25 mouse cellular contexts compared by ENCODE assay signal in genomic region chr10:62703579-62703978, GRCm38 (mm10). TPM values are rescaled to one million over a fixed set of nuclear protein-coding genes. Genes with fewer than 3 reads are reported as not detected.
DNase-seq lines count a peak whose midpoint lies in the region; ATAC-seq lines count a peak whose summit lies in the region.
"Had no signal": no experiment of that assay in that cellular context is flagged by ENCODE, and none has a peak within 500 bp of the region (broad histone marks: within the 10 kb centered on the region; RNA-seq: fewer than 3 reads in every experiment).

No protein-coding gene starts in this region.

- no peaks in the 10 kb centered on the region for H3K9me3 ChIP-seq in neural tube, embryonic 15.5 days (replicated peaks)
- no peaks in the 10 kb centered on the region for H3K9me3 ChIP-seq in midbrain, embryonic 16.5 days (replicated peaks; ENCODE audit: control insufficient read depth, low read length, poor library complexity, severe bottlenecking)
- H3K9me3 ChIP-seq: embryonic facial prominence, embryonic 13.5 days; embryonic facial prominence, embryonic 15.5 days; forebrain, embryonic 10.5 days; forebrain, embryonic 12.5 days; G1E had no signal

- no peaks in the 10 kb centered on the region for H3K27me3 ChIP-seq in neural tube, embryonic 15.5 days (replicated peaks)
- H3K27me3 ChIP-seq in midbrain, embryonic 16.5 days (ENCODE audit: control insufficient read depth, insufficient read depth, low read depth, low read length): no peaks in the 10 kb centered on the region
- H3K27me3 ChIP-seq: embryonic facial prominence, embryonic 13.5 days; embryonic facial prominence, embryonic 15.5 days; forebrain, embryonic 12.5 days had no signal

- no peak for DNase-seq in frontal cortex, postnatal 36 days (ENCODE audit: low spot score in 2 of 2)
- DNase-seq in Muller cell, postnatal 12 days (ENCODE audit: inconsistent ontology term): peak; percentile 36
- DNase-seq: adrenal gland, adult 2 months; adrenal gland, postnatal 10 days; adrenal gland, postnatal 36 days; B cell, adult 2 months; cerebellum, adult 11 months; cerebellum, adult 18-20 months; cerebellum, adult 8-10 months; cerebellum, adult 9-11 months; cerebellum, postnatal 14 days; cerebellum, postnatal 36 days; embryo, embryonic 11 days had no signal

- WGBS in neural tube, embryonic 15.5 days: 81% methylated on average over 4 of the region's 4 CpGs
- 82% methylated on average over 4 of the region's 4 CpGs for WGBS in midbrain, embryonic 16.5 days

- ATAC-seq in frontal cortex, adult (ENCODE audit: low TSS enrichment): peak; percentile 64; the same call in 1 of the 2 replicates
- ATAC-seq in neural tube, embryonic 15.5 days (ENCODE audit: low FRiP score): no peak
- ATAC-seq in midbrain, embryonic 16.5 days: no peak
- ATAC-seq: CD4-positive, CD25-positive, alpha-beta regulatory T cell, adult 4 months; forebrain, embryonic 14.5 days; forebrain, embryonic 16.5 days had no signal

- H3K9ac ChIP-seq in neural tube, embryonic 15.5 days (replicated peaks): no peak overlapping the region
- H3K9ac ChIP-seq in midbrain, embryonic 16.5 days (ENCODE audit: low read depth, low read length): no peak overlapping the region
- H3K9ac ChIP-seq: embryonic facial prominence, embryonic 13.5 days; embryonic facial prominence, embryonic 15.5 days; forebrain, embryonic 12.5 days had no signal

- no peak overlapping the region for H3K27ac ChIP-seq in neural tube, embryonic 15.5 days (replicated peaks)
- H3K27ac ChIP-seq in midbrain, embryonic 16.5 days (ENCODE audit: low read length): no peak overlapping the region
- H3K27ac ChIP-seq: embryonic facial prominence, embryonic 13.5 days; embryonic facial prominence, embryonic 15.5 days; forebrain, embryonic 10.5 days; forebrain, embryonic 12.5 days had no signal

- H3K4me2 ChIP-seq in neural tube, embryonic 15.5 days: no peak overlapping the region
- no peak overlapping the region for H3K4me2 ChIP-seq in midbrain, embryonic 16.5 days (ENCODE audit: low read length)
- H3K4me2 ChIP-seq: embryonic facial prominence, embryonic 13.5 days; embryonic facial prominence, embryonic 15.5 days; forebrain, embryonic 12.5 days had no signal

- H3K4me3 ChIP-seq in neural tube, embryonic 15.5 days (replicated peaks): no peak overlapping the region
- H3K4me3 ChIP-seq in midbrain, embryonic 16.5 days (ENCODE audit: low read depth, low read length): no peak overlapping the region
- H3K4me3 ChIP-seq: embryonic facial prominence, embryonic 13.5 days; embryonic facial prominence, embryonic 15.5 days; erythroblast, embryonic 14.5 days; forebrain, embryonic 10.5 days; forebrain, embryonic 12.5 days had no signal

- no peaks in the 10 kb centered on the region for H3K36me3 ChIP-seq in neural tube, embryonic 15.5 days
- H3K36me3 ChIP-seq in midbrain, embryonic 16.5 days (ENCODE audit: control insufficient read depth, insufficient read depth, low read length): no peaks in the 10 kb centered on the region
- H3K36me3 ChIP-seq: embryonic facial prominence, embryonic 13.5 days; embryonic facial prominence, embryonic 15.5 days; forebrain, embryonic 10.5 days; forebrain, embryonic 12.5 days; G1E had no signal

- H3K4me1 ChIP-seq in neural tube, embryonic 15.5 days: no peaks in the 10 kb centered on the region
- no peaks in the 10 kb centered on the region for H3K4me1 ChIP-seq in midbrain, embryonic 16.5 days (ENCODE audit: control insufficient read depth, insufficient read depth, low read length)
- H3K4me1 ChIP-seq: embryonic facial prominence, embryonic 13.5 days; embryonic facial prominence, embryonic 15.5 days; forebrain, embryonic 10.5 days; forebrain, embryonic 12.5 days had no signal

RNA-seq across cellular contexts. Expression of gene Stox1, which starts 22.3 kb away (rescaled TPM):
- 3.2 and 3.3 TPM in 2 replicates for polyA plus RNA-seq in neural tube, embryonic 15.5 days (2015; fragmentation: Nextera tagmentation; extraction: Ambion mirVana)
- 3.5 and 5.4 TPM in 2 replicates for polyA plus RNA-seq in midbrain, embryonic 16.5 days (2015; fragmentation: Nextera tagmentation; extraction: Ambion mirVana)
- polyA plus RNA-seq: erythroblast, embryonic 14.5 days; G1E had no signal

RNA-seq across cellular contexts. Expression of gene Ddx50, which starts 52.6 kb away (rescaled TPM):
- polyA plus RNA-seq in neural tube, embryonic 15.5 days (2015; fragmentation: Nextera tagmentation; extraction: Ambion mirVana): 80.6 and 89.4 TPM in 2 replicates
- 89.4 and 96.8 TPM in 2 replicates for polyA plus RNA-seq in midbrain, embryonic 16.5 days (2015; fragmentation: Nextera tagmentation; extraction: Ambion mirVana)
